Mouse (Mus musculus) kidney, postnatal 0 days (tissue): ENCODE measurements at regions not wholly inside any gene's neighbourhood (a gene's known extent, or its start where the extent isn't known, plus 50 kb on each side); places are given as distances from the start of the nearest gene placed in this dataset.

Experiments
- ATAC-seq: fragments of 200-750 bp; cut with Nextera tagmentation; replicated peaks from 2 replicates; pipeline ENCODE4 v1.8.0; 2017; ENCODE audit warnings: low read depth, moderate number of reproducible peaks, moderate TSS enrichment, moderate library complexity; ENCODE audit not compliant: low FRiP score
- DNase-seq: peaks from one replicate; pipeline ENCODE4 v3.0.0-alpha.2; 2016; ENCODE audit warnings: low spot score
- H3K27ac ChIP-seq: fragments of 300-500 bp; sonication (generic); 2 replicates; pipeline ENCODE4 v1.5.1; 2014; ENCODE audit warnings: mild to moderate bottlenecking
- H3K27me3 ChIP-seq: fragments of 300-500 bp; sonication (generic); 2 replicates; pipeline ENCODE4 v1.6.1; 2014; ENCODE audit warnings: low read length, mixed read lengths; ENCODE audit not compliant: insufficient read depth
- H3K36me3 ChIP-seq: fragments of 300-500 bp; sonication (generic); 2 replicates; pipeline ENCODE4 v1.6.1; 2014; ENCODE audit warnings: low read length, mixed read lengths; ENCODE audit not compliant: insufficient read depth
- H3K4me1 ChIP-seq: fragments of 300-500 bp; sonication (generic); replicated peaks from 2 replicates; pipeline ENCODE4 v1.6.1; 2014; ENCODE audit warnings: antibody characterized with exemption, low read length, mixed read lengths; ENCODE audit not compliant: insufficient read depth
- H3K4me2 ChIP-seq: fragments of 300-500 bp; sonication (generic); 2 replicates; pipeline ENCODE4 v1.6.1; 2014; ENCODE audit warnings: mild to moderate bottlenecking, low read length, moderate library complexity, mixed read lengths
- H3K4me3 ChIP-seq: fragments of 300-500 bp; sonication (generic); replicated peaks from 2 replicates; pipeline ENCODE4 v1.5.1; 2014; ENCODE audit warnings: low read depth, low read length
- H3K9ac ChIP-seq: fragments of 300-500 bp; sonication (generic); 2 replicates; pipeline ENCODE4 v1.6.1; 2014; ENCODE audit warnings: low read depth, low read length
- H3K9me3 ChIP-seq: fragments of 300-500 bp; sonication (generic); replicated peaks from 2 replicates; pipeline ENCODE4 v1.6.1; 2016; ENCODE audit warnings: low read length, inconsistent platforms, mixed read lengths
- CTCF ChIP-seq: IDR thresholded peaks from 2 replicates; pipeline ENCODE4 v1.5.1; 2016; ENCODE audit warnings: antibody characterized with exemption, low read depth, mild to moderate bottlenecking, moderate library complexity
- WGBS: fragments of 180-500 bp; shearing (Covaris S2); extraction: QIAGEN DNeasy Blood & Tissue Kit; methylation state at CpG from one replicate; pipeline ENCODE4 v1.1.7; 2014; 5-methylcytosine and 5-hydroxymethylcytosine counted together

GRCm38 (mm10) chr2:137513895-137514506, 397.6 kb upstream of the Jag1 start:
- Histone ChIP-seq H3K4me3 (no peak overlapping the region), H3K9ac (no peak overlapping the region), H3K9me3 (no peaks in the 10 kb centered on the region), H3K36me3 (no peaks in the 10 kb centered on the region), H3K27ac (no peak overlapping the region), H3K4me1 (0 out of 2 replicates have a peak, but pooled peaks cover 4% of the 10 kb centered on the region), H3K4me2 (no peak overlapping the region), H3K27me3 (no peaks in the 10 kb centered on the region)
- ATAC-seq (peak; percentile 65), DNase-seq (peak; percentile 24)
- WGBS = 15% methylated on average over 2 of the region's 2 CpGs
- TF ChIP-seq CTCF = no peak

- ATAC-seq (no peak), DNase-seq (no peak)
- no peak overlapping the region for H3K9ac ChIP-seq
- 81% methylated on average over 3 of the region's 3 CpGs for WGBS
- H3K4me3 ChIP-seq = no peak overlapping the region
- H3K4me1 ChIP-seq = 0 out of 2 replicates have a peak, but pooled peaks cover 4% of the 10 kb centered on the region
- H3K36me3 ChIP-seq = no peaks in the 10 kb centered on the region
- no peak overlapping the region for H3K27ac ChIP-seq
- H3K27me3 ChIP-seq = no peaks in the 10 kb centered on the region
- no peak overlapping the region for H3K4me2 ChIP-seq
- H3K9me3 ChIP-seq = no peaks in the 10 kb centered on the region
- TF ChIP-seq CTCF = no peak
These were observed 394.3 kb upstream of the Jag1 start for GRCm38 (mm10) chr2:137510671-137511235.

DNA sequence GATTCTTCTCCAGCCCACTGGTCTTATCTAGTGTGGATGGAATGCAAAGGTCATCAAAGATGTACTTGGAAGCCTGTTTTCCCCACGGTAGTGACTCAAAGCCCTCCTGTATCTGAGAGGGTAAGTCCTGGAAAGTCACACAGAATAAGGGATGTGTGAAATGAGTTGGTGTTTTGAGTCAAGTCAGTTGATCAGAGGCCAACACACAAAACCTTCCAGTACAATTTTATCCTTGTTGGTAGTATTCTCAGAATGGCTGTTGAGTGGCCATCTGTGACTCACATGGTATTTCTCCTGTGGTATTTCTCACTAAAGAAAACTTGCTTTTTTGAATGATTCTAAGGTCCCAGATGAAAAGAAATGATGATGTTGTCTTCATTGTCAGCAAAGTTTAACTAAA, 384.8 kb upstream of the Jag1 start:
- no peak for TF ChIP-seq CTCF
- no peak for ATAC-seq
- no peak for DNase-seq
- H3K9ac ChIP-seq = no peak overlapping the region
- no peak overlapping the region for H3K27ac ChIP-seq
- no peak overlapping the region for H3K4me2 ChIP-seq
- WGBS = 69% methylated on average over 1 of the region's 1 CpGs
- no peaks in the 10 kb centered on the region for H3K4me1 ChIP-seq
- H3K9me3 ChIP-seq = no peaks in the 10 kb centered on the region
- no peaks in the 10 kb centered on the region for H3K27me3 ChIP-seq
- no peaks in the 10 kb centered on the region for H3K36me3 ChIP-seq
- no peak overlapping the region for H3K4me3 ChIP-seq

DNA sequence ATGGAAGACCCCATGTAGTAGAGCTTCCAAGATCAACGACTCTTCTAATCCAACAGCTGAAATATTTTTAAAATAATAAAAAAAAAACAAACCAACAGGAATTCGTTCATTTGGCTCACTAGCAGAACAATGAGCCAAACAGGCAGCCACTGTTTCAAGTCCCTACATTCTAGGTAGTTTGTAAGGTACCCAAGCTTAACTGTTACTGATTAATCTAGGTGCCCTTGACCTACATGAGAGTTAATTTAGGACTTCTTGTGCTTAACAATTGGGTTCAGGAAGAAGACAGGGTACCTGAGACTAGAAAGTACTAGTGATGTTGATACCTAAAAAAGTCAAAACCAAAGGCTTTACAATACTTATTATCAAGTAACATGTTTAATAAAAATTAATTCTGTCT, 381.2 kb upstream of the Jag1 start:
- ATAC-seq (no peak), DNase-seq (no peak)
- 45% methylated on average over 2 of the region's 2 CpGs for WGBS

DNA sequence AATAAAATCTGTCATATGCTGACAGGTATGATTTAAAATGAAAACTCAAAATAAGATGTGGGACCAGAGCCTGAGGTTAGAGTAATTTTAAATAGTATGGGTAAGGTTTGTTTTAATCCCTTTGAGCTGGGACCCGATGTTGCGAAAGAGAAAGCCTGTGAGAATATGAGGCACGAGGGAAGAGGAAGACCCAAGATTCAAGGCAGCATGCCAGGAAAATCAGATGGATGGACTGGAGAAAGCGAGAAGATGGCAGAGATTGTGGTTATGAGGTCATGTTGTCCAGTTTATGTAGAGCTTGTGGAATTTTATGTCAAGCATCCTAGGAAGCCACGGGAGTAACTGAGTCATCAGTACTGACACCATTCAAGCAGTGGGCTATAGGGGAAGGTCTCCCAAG, 377.2 kb upstream of the Jag1 start:
- Histone ChIP-seq H3K9me3 (no peaks in the 10 kb centered on the region), H3K27ac (no peak overlapping the region), H3K4me1 (no peaks in the 10 kb centered on the region), H3K27me3 (no peaks in the 10 kb centered on the region), H3K9ac (no peak overlapping the region), H3K36me3 (no peaks in the 10 kb centered on the region), H3K4me2 (no peak overlapping the region), H3K4me3 (no peak overlapping the region)
- no peak for ATAC-seq
- TF ChIP-seq CTCF = no peak
- WGBS = 79% methylated on average over 5 of the region's 5 CpGs
- DNase-seq = no peak

More for the DNA sequence above, 381.2 kb upstream of the Jag1 start:
- Histone ChIP-seq H3K4me2 (no peak overlapping the region), H3K36me3 (no peaks in the 10 kb centered on the region), H3K27ac (no peak overlapping the region), H3K9ac (no peak overlapping the region), H3K4me3 (no peak overlapping the region), H3K4me1 (no peaks in the 10 kb centered on the region), H3K9me3 (no peaks in the 10 kb centered on the region), H3K27me3 (no peaks in the 10 kb centered on the region)
- TF ChIP-seq CTCF = no peak

GRCm38 (mm10) chr2:137489181-137489682, 372.8 kb upstream of the Jag1 start:
- no peaks in the 10 kb centered on the region for H3K27me3 ChIP-seq
- TF ChIP-seq CTCF = no peak
- H3K36me3 ChIP-seq = no peaks in the 10 kb centered on the region
- 26% methylated on average over 5 of the region's 5 CpGs for WGBS
- H3K4me1 ChIP-seq = no peaks in the 10 kb centered on the region
- no peaks in the 10 kb centered on the region for H3K9me3 ChIP-seq
- H3K9ac ChIP-seq = no peak overlapping the region
- no peak for ATAC-seq
- H3K4me3 ChIP-seq = no peak overlapping the region
- peak; percentile 39 for DNase-seq
- no peak overlapping the region for H3K4me2 ChIP-seq
- H3K27ac ChIP-seq = no peak overlapping the region
